Mouse (Mus musculus): ENCODE results near the gene Aes.

Gene Aes

GRCm38 (mm10) chr10:81597137-81597950 is 38.1 kb downstream of the Aes start:
- DNase-seq (ENCODE audit: low spot score in 2 of 2) = peak; percentile 43 to 47

GRCm38 (mm10) chr10:81598342-81598741 is 39.1 kb downstream of the Aes start:
- DNase-seq (ENCODE audit: low spot score in 2 of 2) = no peak

GRCm38 (mm10) chr10:81598871-81599270 is 39.6 kb downstream of the Aes start:
- no peak for DNase-seq (ENCODE audit: low spot score in 2 of 2)

- DNase-seq (ENCODE audit: low spot score in 2 of 2) = peak in 1 of 2 experiments; percentile 29
Measured at GRCm38 (mm10) chr10:81599630-81600029, 40.3 kb downstream of the Aes start.

- DNase-seq (ENCODE audit: low spot score in 2 of 2) = no peak
Measured at GRCm38 (mm10) chr10:81600096-81600495, 40.8 kb downstream of the Aes start.

- peak; percentile 94 to 95 for DNase-seq (ENCODE audit: low spot score in 2 of 2)
Measured at GRCm38 (mm10) chr10:81600738-81601203, 41.5 kb downstream of the Aes start, which contains the start of gene Tle6. TSS of gene Tle6 (minus strand) at chr10:81601073.

- DNase-seq (ENCODE audit: low spot score in 2 of 2) = no peak
Measured at GRCm38 (mm10) chr10:81601396-81601905, 42.2 kb downstream of the Aes start.

GRCm38 (mm10) chr10:81602741-81603151 is 43.5 kb downstream of the Aes start:
- peak in 1 of 2 experiments; percentile 74 for DNase-seq (ENCODE audit: low spot score in 2 of 2)

GRCm38 (mm10) chr10:81604019-81604967 is 45.0 kb downstream of the Aes start:
- DNase-seq (ENCODE audit: low spot score in 2 of 2) = no peak

- peak; percentile 84 to 92 for DNase-seq (ENCODE audit: low spot score in 2 of 2)
Measured at GRCm38 (mm10) chr10:81604968-81605665, 45.8 kb downstream of the Aes start.

GRCm38 (mm10) chr10:81605666-81605973 is 46.3 kb downstream of the Aes start:
- DNase-seq (ENCODE audit: low spot score in 2 of 2) = no peak

- DNase-seq (ENCODE audit: low spot score in 2 of 2) = peak; percentile 73 to 78
Measured at GRCm38 (mm10) chr10:81605974-81606751, 46.9 kb downstream of the Aes start, which contains the start of gene BC025920. TSS of gene BC025920 (plus strand) at chr10:81606270.

- no peak for DNase-seq (ENCODE audit: low spot score in 2 of 2)
Measured at GRCm38 (mm10) chr10:81608308-81608707, 49.0 kb downstream of the Aes start.

GRCm38 (mm10) chr10:81612779-81613178 is 53.5 kb downstream of the Aes start:
- DNase-seq (ENCODE audit: low spot score in 2 of 2) = no peak

- DNase-seq (ENCODE audit: low spot score in 2 of 2) = no peak
Measured at GRCm38 (mm10) chr10:81615486-81615885, 56.2 kb downstream of the Aes start.
